Mouse (Mus musculus) lung, postnatal 36 days (tissue): Measurements from ENCODE around the gene Grasp.

Experiments
- DNase-seq: peaks from one replicate; pipeline ENCODE4 v3.0.0; 2022; ENCODE audit warnings: mixed read lengths

The Grasp gene

GRCm38 (mm10) chr15:101277351-101277899 lies 53.4 kb downstream of the Grasp start:
- DNase-seq, result no peak

GRCm38 (mm10) chr15:101278589-101278988 lies 54.6 kb downstream of the Grasp start:
- no peak for DNase-seq

GRCm38 (mm10) chr15:101279430-101279999 lies 55.5 kb downstream of the Grasp start:
- no peak for DNase-seq
